10 mouse cellular contexts compared by ENCODE assay signal in the genomic region with DNA sequence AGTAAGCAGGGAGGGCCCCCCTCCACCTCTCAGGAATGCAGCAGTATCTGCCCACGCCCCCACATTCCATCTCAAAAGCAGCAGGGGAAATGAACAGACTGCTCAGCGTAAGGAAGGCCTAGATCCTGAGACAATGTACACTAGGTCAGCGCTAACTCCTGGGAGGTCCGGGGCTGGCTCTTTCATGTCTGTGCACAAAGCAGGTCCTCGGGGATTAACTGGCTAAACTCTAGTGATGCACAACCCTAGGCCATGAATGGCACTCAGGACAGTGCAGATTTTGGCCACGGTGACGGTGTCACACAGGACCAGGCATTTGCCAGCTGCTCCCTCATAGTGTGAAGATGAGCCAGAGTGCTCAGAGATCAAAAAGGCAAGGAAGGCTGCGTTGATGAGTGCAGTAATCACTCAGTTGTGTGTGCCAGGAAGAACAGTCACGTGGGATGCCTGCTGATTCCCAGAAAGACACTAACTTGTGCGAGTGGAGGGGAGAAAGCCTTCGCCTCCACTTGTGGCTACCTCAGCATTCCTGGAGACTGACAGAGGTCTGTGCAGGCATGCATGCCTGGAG. TPM values are rescaled to one million over a fixed set of nuclear protein-coding genes. Genes with fewer than 3 reads are reported as not detected.
DNase-seq lines count a peak whose midpoint lies in the region; ATAC-seq and TF ChIP-seq lines count a peak whose summit lies in the region.
"Had no signal": no experiment of that assay in that cellular context is flagged by ENCODE, and none has a peak within 500 bp of the region (broad histone marks: within the 10 kb centered on the region; RNA-seq: fewer than 3 reads in every experiment).

No protein-coding gene starts in this region.

- DNase-seq in heart, embryonic 10.5 days (ENCODE audit: low spot score): no peak
- no peak for DNase-seq in heart, postnatal 14 days
- no peak for DNase-seq in stomach, postnatal 0 days (ENCODE audit: low spot score)
- no peak for DNase-seq in cerebellum, postnatal 36 days
- no peak for DNase-seq in MN1 (ENCODE audit: low spot score)
- DNase-seq: heart, adult 18-20 months had no signal

- H3K4me1 ChIP-seq in heart, embryonic 10.5 days: peaks cover 38% of the 10 kb centered on the region
- H3K4me1 ChIP-seq in stomach, embryonic 14.5 days (ENCODE audit: control insufficient read depth, insufficient read depth, low read length): no peaks in the 10 kb centered on the region
- no peaks in the 10 kb centered on the region for H3K4me1 ChIP-seq in stomach, postnatal 0 days (replicated peaks; ENCODE audit: control insufficient read depth, insufficient read depth)
- peaks cover 34% of the 10 kb centered on the region for H3K4me1 ChIP-seq in kidney, embryonic 16.5 days (ENCODE audit: insufficient read depth, low read length)
- no peaks in the 10 kb centered on the region for H3K4me1 ChIP-seq in stomach, embryonic 16.5 days (ENCODE audit: control insufficient read depth, insufficient read depth, low read length)

- H3K4me2 ChIP-seq in stomach, embryonic 14.5 days (replicated peaks; ENCODE audit: low read depth, low read length): no peak overlapping the region
- no peak overlapping the region for H3K4me2 ChIP-seq in stomach, postnatal 0 days (replicated peaks; ENCODE audit: low read depth)
- no peak overlapping the region for H3K4me2 ChIP-seq in kidney, embryonic 16.5 days (replicated peaks; ENCODE audit: low read depth, low read length)
- H3K4me2 ChIP-seq in stomach, embryonic 16.5 days (ENCODE audit: low read depth, low read length): no peak overlapping the region

- TF ChIP-seq CTCF in stomach, postnatal 0 days (IDR thresholded peaks at IDR 0.05; ENCODE audit: low read depth): no peak

- TF ChIP-seq EP300 in stomach, postnatal 0 days (optimal IDR thresholded peaks at IDR 0.05): no peak

- H3K9me3 ChIP-seq in heart, embryonic 10.5 days: no peaks in the 10 kb centered on the region
- H3K9me3 ChIP-seq in stomach, embryonic 14.5 days (ENCODE audit: control insufficient read depth, low read depth, low read length): no peaks in the 10 kb centered on the region
- H3K9me3 ChIP-seq in stomach, postnatal 0 days (ENCODE audit: control insufficient read depth, low read length): no peaks in the 10 kb centered on the region
- no peaks in the 10 kb centered on the region for H3K9me3 ChIP-seq in kidney, embryonic 16.5 days (ENCODE audit: low read length)
- no peaks in the 10 kb centered on the region for H3K9me3 ChIP-seq in stomach, embryonic 16.5 days (replicated peaks; ENCODE audit: control insufficient read depth, low read length)

- H3K9ac ChIP-seq in stomach, embryonic 14.5 days (replicated peaks; ENCODE audit: low read depth, low read length): no peak overlapping the region
- no peak overlapping the region for H3K9ac ChIP-seq in stomach, postnatal 0 days (ENCODE audit: low read length)
- no peak overlapping the region for H3K9ac ChIP-seq in kidney, embryonic 16.5 days (replicated peaks; ENCODE audit: low read length)
- H3K9ac ChIP-seq in stomach, embryonic 16.5 days (ENCODE audit: low read length): no peak overlapping the region

- H3K36me3 ChIP-seq in heart, embryonic 10.5 days: peaks cover 52% of the 10 kb centered on the region
- H3K36me3 ChIP-seq in stomach, embryonic 14.5 days (ENCODE audit: control insufficient read depth, insufficient read depth, low read length): peaks cover 20% of the 10 kb centered on the region
- no peaks in the 10 kb centered on the region for H3K36me3 ChIP-seq in stomach, postnatal 0 days (ENCODE audit: control insufficient read depth, insufficient read depth, low read length)
- peaks cover 4% of the 10 kb centered on the region; the same call in 1 of the 2 replicates for H3K36me3 ChIP-seq in kidney, embryonic 16.5 days (ENCODE audit: insufficient read depth, low read length)
- no peaks in the 10 kb centered on the region for H3K36me3 ChIP-seq in stomach, embryonic 16.5 days (ENCODE audit: control insufficient read depth, insufficient read depth, low read length)

- 56% methylated on average over 11 of the region's 11 CpGs for WGBS in heart, embryonic 10.5 days
- WGBS in stomach, embryonic 14.5 days: 43% methylated on average over 11 of the region's 11 CpGs
- WGBS in stomach, postnatal 0 days: 53% methylated on average over 11 of the region's 11 CpGs
- 44% methylated on average over 11 of the region's 11 CpGs for WGBS in kidney, embryonic 16.5 days
- 58% methylated on average over 11 of the region's 11 CpGs for WGBS in stomach, embryonic 16.5 days

- H3K27ac ChIP-seq in heart, embryonic 10.5 days: peak overlapping the region; percentile 63
- H3K27ac ChIP-seq in stomach, embryonic 14.5 days (ENCODE audit: low read length): no peak overlapping the region
- H3K27ac ChIP-seq in stomach, postnatal 0 days (replicated peaks): no peak overlapping the region
- peak overlapping the region; percentile 63 for H3K27ac ChIP-seq in kidney, embryonic 16.5 days (ENCODE audit: low read length)
- H3K27ac ChIP-seq in stomach, embryonic 16.5 days (ENCODE audit: low read length): no peak overlapping the region

- no peaks in the 10 kb centered on the region for H3K27me3 ChIP-seq in heart, embryonic 10.5 days (ENCODE audit: insufficient read depth, poor library complexity, severe bottlenecking)
- no peaks in the 10 kb centered on the region for H3K27me3 ChIP-seq in stomach, embryonic 14.5 days (ENCODE audit: control insufficient read depth, insufficient read depth, low read length)
- H3K27me3 ChIP-seq in stomach, postnatal 0 days (ENCODE audit: control insufficient read depth, insufficient read depth, low read length): no peaks in the 10 kb centered on the region
- no peaks in the 10 kb centered on the region for H3K27me3 ChIP-seq in kidney, embryonic 16.5 days (ENCODE audit: insufficient read depth, low read length)
- no peaks in the 10 kb centered on the region for H3K27me3 ChIP-seq in stomach, embryonic 16.5 days (ENCODE audit: control insufficient read depth, insufficient read depth, low read length)

- intact Hi-C loops in heart, postnatal 14 days (cut with DNase I): no loop called here

- H3K4me3 ChIP-seq in heart, embryonic 10.5 days: no peak overlapping the region
- no peak overlapping the region for H3K4me3 ChIP-seq in stomach, embryonic 14.5 days (ENCODE audit: low read depth, low read length)
- no peak overlapping the region for H3K4me3 ChIP-seq in stomach, postnatal 0 days (ENCODE audit: low read depth, low read length)
- no peak overlapping the region for H3K4me3 ChIP-seq in kidney, embryonic 16.5 days (ENCODE audit: low read length)
- no peak overlapping the region for H3K4me3 ChIP-seq in stomach, embryonic 16.5 days (replicated peaks; ENCODE audit: low read length)

- ATAC-seq in stomach, embryonic 14.5 days (ENCODE audit: insufficient number of reproducible peaks, insufficient read depth, low FRiP score, low read depth): peak; percentile 50; the same call in 1 of the 2 replicates
- ATAC-seq in stomach, postnatal 0 days (ENCODE audit: low FRiP score, low TSS enrichment): no peak
- peak; percentile 66; the same call in 1 of the 2 replicates for ATAC-seq in kidney, embryonic 16.5 days (ENCODE audit: low FRiP score, low TSS enrichment)
- ATAC-seq in stomach, embryonic 16.5 days (ENCODE audit: insufficient read depth, low FRiP score): 0 out of 2 replicates have a peak, but pooled peaks have one; percentile 42

RNA-seq across cellular contexts. Expression of a gene that starts 28.9 kb away (rescaled TPM):
- 72.4 and 74.5 TPM in 2 replicates for polyA plus RNA-seq in heart, embryonic 10.5 days (2016; fragmentation: Nextera tagmentation; extraction: Ambion mirVana)
- total RNA-seq in heart, postnatal 14 days (2021): 10 to 100 TPM; 16.3 to 20.8 TPM
- polyA plus RNA-seq in stomach, embryonic 14.5 days (2014; fragmentation: Nextera tagmentation; extraction: Ambion mirVana): 95.7 TPM in 2 replicates
- polyA plus RNA-seq in stomach, postnatal 0 days (2015; fragmentation: Nextera tagmentation; extraction: Ambion mirVana): 54.3 and 54.6 TPM in 2 replicates
- polyA plus RNA-seq in kidney, embryonic 16.5 days (2015; fragmentation: Nextera tagmentation; extraction: Ambion mirVana): 39.6 and 40.1 TPM in 2 replicates
- 89.8 and 108 TPM in 2 replicates for polyA plus RNA-seq in stomach, embryonic 16.5 days (2015; fragmentation: Nextera tagmentation; extraction: Ambion mirVana)

RNA-seq across cellular contexts. Expression of a gene that starts 47.1 kb away (rescaled TPM):
- not detected in 2 replicates for polyA plus RNA-seq in heart, embryonic 10.5 days (2016; fragmentation: Nextera tagmentation; extraction: Ambion mirVana)
- not detected for total RNA-seq in heart, postnatal 14 days (2021)
- not detected in 2 replicates for polyA plus RNA-seq in stomach, embryonic 14.5 days (2014; fragmentation: Nextera tagmentation; extraction: Ambion mirVana)
- not detected in 2 replicates for polyA plus RNA-seq in stomach, postnatal 0 days (2015; fragmentation: Nextera tagmentation; extraction: Ambion mirVana)
- polyA plus RNA-seq in kidney, embryonic 16.5 days (2015; fragmentation: Nextera tagmentation; extraction: Ambion mirVana): not detected in 2 replicates
- not detected in 2 replicates for polyA plus RNA-seq in stomach, embryonic 16.5 days (2015; fragmentation: Nextera tagmentation; extraction: Ambion mirVana)
- total RNA-seq: heart, adult 18-20 months had no signal
- polyA plus RNA-seq: limb, embryonic 11.5 days had no signal

Comparison
In these comparisons a context has a peak if more than half of its experiments do, and no peak if none do; other contexts are left out.
1. H3K27ac ChIP-seq: peak in heart, embryonic 10.5 days (single experiment) and kidney, embryonic 16.5 days (single experiment); none in stomach, embryonic 14.5 days (single experiment), stomach, postnatal 0 days (single experiment) and stomach, embryonic 16.5 days (single experiment).